Mouse (Mus musculus) lung, adult 18-20 months (tissue): ENCODE results near the gene Fuz.
A peak's percentile ranks its signal among the peaks of the same experiment; 100 is the strongest.

Experiments used
- DNase-seq, 2 experiments: peaks; one replicate each; pipeline ENCODE4 v3.0.0; 2022; ENCODE audit warnings: mixed read lengths in 2 of 2

Fuz gene

GRCm38 (mm10) chr7:44895593-44896434, at the start of gene Fuz:
Gene Fuz (plus strand): TSS chr7:44896079.
- DNase-seq: peak; percentile 93 to 95

- DNase-seq: no peak
Measured at GRCm38 (mm10) chr7:44846804-44847203, 49.1 kb upstream of the Fuz start.

GRCm38 (mm10) chr7:44847772-44848171, 48.1 kb upstream of the Fuz start:
- DNase-seq: no peak

- DNase-seq: peak; percentile 100
Measured at GRCm38 (mm10) chr7:44848561-44849415, 47.1 kb upstream of the Fuz start, which contains the start of the genes Akt1s1 and Tbc1d17. Gene Akt1s1 (plus strand): TSS chr7:44848991. Gene Tbc1d17 (minus strand): TSS chr7:44849079.

GRCm38 (mm10) chr7:44849416-44850111, 46.3 kb upstream of the Fuz start:
- peak; percentile 93 to 94 for DNase-seq

GRCm38 (mm10) chr7:44850146-44850545, 45.7 kb upstream of the Fuz start:
- DNase-seq: peak; percentile 72 to 78

- DNase-seq: no peak
Measured at GRCm38 (mm10) chr7:44850789-44851624, 44.9 kb upstream of the Fuz start.

- no peak for DNase-seq
Measured at GRCm38 (mm10) chr7:44851625-44852234, 44.1 kb upstream of the Fuz start.

GRCm38 (mm10) chr7:44852259-44853027, 43.4 kb upstream of the Fuz start:
- DNase-seq: no peak

GRCm38 (mm10) chr7:44853065-44853464, 42.8 kb upstream of the Fuz start:
- no peak for DNase-seq

GRCm38 (mm10) chr7:44853596-44854355, 42.1 kb upstream of the Fuz start:
- no peak for DNase-seq

- DNase-seq: peak; percentile 91 to 93
Measured at GRCm38 (mm10) chr7:44854356-44855031, 41.4 kb upstream of the Fuz start.

GRCm38 (mm10) chr7:44855036-44855435, 40.8 kb upstream of the Fuz start:
- no peak for DNase-seq

GRCm38 (mm10) chr7:44856265-44856916, 39.5 kb upstream of the Fuz start:
- no peak for DNase-seq

GRCm38 (mm10) chr7:44857042-44857552, 38.8 kb upstream of the Fuz start, which contains the start of gene Pnkp:
Gene Pnkp (plus strand): TSS chr7:44857139.
- DNase-seq: peak; percentile 86 to 89

- peak; percentile 59 to 63 for DNase-seq
Measured at GRCm38 (mm10) chr7:44857905-44858304, 38.0 kb upstream of the Fuz start.

GRCm38 (mm10) chr7:44859896-44860295, 36.0 kb upstream of the Fuz start:
- no peak for DNase-seq
